Mouse (Mus musculus) embryonic facial prominence, embryonic 13.5 days (tissue): ENCODE results near the gene Gnat2. TPM values are rescaled to one million over a fixed set of nuclear protein-coding genes. Genes with fewer than 3 reads are reported as not detected.

Source experiments
- ATAC-seq: fragments of 200-750 bp; cut with Nextera tagmentation; 2 replicates; pipeline ENCODE4 v1.8.0; 2017; ENCODE audit warnings: low read depth; ENCODE audit not compliant: insufficient number of reproducible peaks, insufficient read depth, low FRiP score, low TSS enrichment
- H3K27ac ChIP-seq: fragments of 300-500 bp; sonication (generic); 2 replicates; pipeline ENCODE4 v1.5.1; 2015; ENCODE audit warnings: moderate library complexity, mild to moderate bottlenecking, inconsistent platforms
- H3K27me3 ChIP-seq: fragments of 300-500 bp; sonication (generic); 2 replicates; pipeline ENCODE4 v1.6.1; 2015; ENCODE audit warnings: mild to moderate bottlenecking, inconsistent platforms
- H3K36me3 ChIP-seq: fragments of 300-500 bp; sonication (generic); 2 replicates; pipeline ENCODE4 v1.6.1; 2015; ENCODE audit warnings: mild to moderate bottlenecking, inconsistent platforms
- H3K4me1 ChIP-seq: fragments of 300-500 bp; sonication (generic); 2 replicates; pipeline ENCODE4 v1.6.1; 2015; ENCODE audit warnings: inconsistent platforms
- H3K4me2 ChIP-seq: fragments of 300-500 bp; sonication (generic); 2 replicates; pipeline ENCODE4 v1.6.1; 2015; ENCODE audit warnings: moderate library complexity, mild to moderate bottlenecking, inconsistent platforms
- H3K4me3 ChIP-seq: fragments of 300-500 bp; sonication (generic); 2 replicates; pipeline ENCODE4 v1.5.1; 2015; ENCODE audit warnings: mild to moderate bottlenecking, inconsistent platforms
- H3K9ac ChIP-seq: fragments of 300-500 bp; sonication (generic); 2 replicates; pipeline ENCODE4 v1.6.1; 2015; ENCODE audit warnings: mild to moderate bottlenecking, inconsistent platforms
- H3K9me3 ChIP-seq: fragments of 300-500 bp; sonication (generic); 2 replicates; pipeline ENCODE4 v1.6.1; 2016; ENCODE audit warnings: inconsistent platforms
- WGBS: fragments of 180-500 bp; shearing (Covaris S2); methylation state at CpG from one replicate; pipeline ENCODE4 v1.1.7; 2015; ENCODE audit warnings: mixed read lengths; 5-methylcytosine and 5-hydroxymethylcytosine counted together
- polyA plus RNA-seq: library from polyadenylated mRNA; unstranded; fragments of >200 nt; fragmentation: Nextera tagmentation; extraction: Ambion mirVana; gene quantifications from 2 replicates; pipeline ENCODE4 v1.2.1, GENCODE M21; 2015

Gnat2 gene
- polyA plus RNA-seq, 1 experiment from 2014 or later: 0.83 TPM

DNA sequence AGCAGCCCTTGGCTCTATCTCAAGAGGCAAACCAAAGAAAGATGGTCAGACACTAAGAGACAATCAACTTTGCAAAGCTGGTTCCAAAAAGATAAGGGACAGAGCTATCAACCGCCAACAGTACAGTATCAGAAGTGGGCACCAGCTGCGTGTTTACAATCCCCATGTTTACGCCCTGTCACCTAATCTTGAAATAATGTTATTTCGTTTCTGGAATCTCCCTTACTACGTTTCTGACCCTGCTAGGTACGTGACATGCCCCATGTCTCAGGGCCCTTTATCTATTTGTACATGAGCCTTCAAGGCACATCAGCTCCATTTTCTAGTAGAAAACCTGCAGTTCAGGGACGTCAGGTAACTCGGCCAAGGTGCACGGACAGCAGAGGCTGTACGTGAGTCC lies 4.1 kb downstream of the Gnat2 start:
- ATAC-seq: no peak
- Histone ChIP-seq H3K36me3 (no peaks in the 10 kb centered on the region), H3K4me1 (no peaks in the 10 kb centered on the region), H3K27ac (no peak overlapping the region), H3K4me2 (no peak overlapping the region), H3K4me3 (no peak overlapping the region), H3K9me3 (no peaks in the 10 kb centered on the region), H3K27me3 (no peaks in the 10 kb centered on the region), H3K9ac (no peak overlapping the region)
- 85% methylated on average over 10 of the region's 10 CpGs for WGBS

DNA sequence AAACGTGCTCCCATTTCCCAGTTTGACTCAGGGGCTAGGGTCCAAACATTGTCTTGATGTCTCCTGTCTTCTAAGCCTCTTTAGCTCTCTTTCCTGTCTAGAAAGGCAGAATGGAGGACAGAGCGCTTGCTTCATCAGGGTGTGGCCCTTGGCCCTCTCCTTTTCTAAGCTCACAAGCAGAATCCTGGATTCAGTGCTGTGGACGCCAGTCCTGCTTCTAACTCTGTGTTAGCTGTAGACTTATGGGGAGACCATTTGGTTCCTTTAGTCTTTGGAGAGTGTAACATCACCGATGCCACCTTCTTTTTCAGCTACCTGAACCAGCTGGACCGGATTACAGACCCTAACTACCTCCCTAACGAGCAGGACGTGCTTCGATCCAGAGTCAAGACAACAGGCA lies 5.1 kb downstream of the Gnat2 start:
- no peak for ATAC-seq
- 72% methylated on average over 8 of the region's 8 CpGs for WGBS
- Histone ChIP-seq H3K4me3 (no peak overlapping the region), H3K27ac (no peak overlapping the region), H3K27me3 (no peaks in the 10 kb centered on the region), H3K4me2 (no peak overlapping the region), H3K9me3 (no peaks in the 10 kb centered on the region), H3K9ac (no peak overlapping the region), H3K36me3 (no peaks in the 10 kb centered on the region), H3K4me1 (no peaks in the 10 kb centered on the region)

DNA sequence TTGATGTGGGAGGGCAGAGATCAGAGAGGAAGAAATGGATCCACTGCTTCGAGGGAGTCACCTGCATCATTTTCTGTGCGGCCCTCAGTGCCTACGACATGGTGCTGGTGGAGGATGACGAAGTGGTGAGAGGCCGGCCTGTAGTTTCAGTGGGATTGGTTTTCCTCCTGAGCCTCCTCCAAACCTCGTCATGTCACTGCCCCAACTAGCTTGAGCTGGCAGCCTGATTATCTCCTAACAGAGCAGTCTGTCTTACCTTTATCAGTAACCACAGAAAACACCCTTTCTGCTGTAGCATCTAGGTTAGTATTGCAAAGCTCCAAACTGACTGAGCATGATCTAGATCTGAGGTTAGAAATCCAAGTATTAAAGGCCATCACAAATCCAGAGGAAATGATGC lies 5.7 kb downstream of the Gnat2 start:
- H3K4me2 ChIP-seq: no peak overlapping the region
- H3K4me3 ChIP-seq: no peak overlapping the region
- H3K27me3 ChIP-seq: no peaks in the 10 kb centered on the region
- 78% methylated on average over 6 of the region's 6 CpGs for WGBS
- H3K9ac ChIP-seq: no peak overlapping the region
- H3K9me3 ChIP-seq: no peaks in the 10 kb centered on the region
- ATAC-seq: no peak
- no peak overlapping the region for H3K27ac ChIP-seq
- no peaks in the 10 kb centered on the region for H3K4me1 ChIP-seq
- no peaks in the 10 kb centered on the region for H3K36me3 ChIP-seq

DNA sequence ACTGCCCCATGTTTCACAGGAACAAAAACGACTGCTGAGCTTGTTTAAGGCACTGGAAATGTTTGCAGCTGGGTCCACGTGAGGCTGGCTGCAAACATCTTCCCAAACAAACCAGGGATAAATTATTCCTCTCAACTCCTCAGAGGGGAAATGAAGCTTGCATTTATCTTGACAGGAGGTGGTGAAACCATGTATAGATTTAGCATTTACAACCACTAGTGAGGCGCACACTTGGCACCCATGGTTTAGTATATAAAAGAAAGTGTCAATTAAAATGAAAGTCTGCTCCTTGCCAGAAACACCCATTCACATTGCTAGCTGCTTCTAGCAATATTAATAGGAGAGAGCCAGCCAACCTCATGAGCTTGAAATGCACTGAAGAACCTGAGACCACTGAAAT lies 9.0 kb downstream of the Gnat2 start:
- ATAC-seq: no peak
- Histone ChIP-seq H3K27ac (no peak overlapping the region), H3K27me3 (no peaks in the 10 kb centered on the region), H3K4me2 (no peak overlapping the region), H3K36me3 (peaks cover 4% of the 10 kb centered on the region; the same call in 1 of the 2 replicates), H3K9ac (no peak overlapping the region), H3K9me3 (no peaks in the 10 kb centered on the region), H3K4me1 (no peaks in the 10 kb centered on the region), H3K4me3 (no peak overlapping the region)
- WGBS: 47% methylated on average over 3 of the region's 3 CpGs

DNA sequence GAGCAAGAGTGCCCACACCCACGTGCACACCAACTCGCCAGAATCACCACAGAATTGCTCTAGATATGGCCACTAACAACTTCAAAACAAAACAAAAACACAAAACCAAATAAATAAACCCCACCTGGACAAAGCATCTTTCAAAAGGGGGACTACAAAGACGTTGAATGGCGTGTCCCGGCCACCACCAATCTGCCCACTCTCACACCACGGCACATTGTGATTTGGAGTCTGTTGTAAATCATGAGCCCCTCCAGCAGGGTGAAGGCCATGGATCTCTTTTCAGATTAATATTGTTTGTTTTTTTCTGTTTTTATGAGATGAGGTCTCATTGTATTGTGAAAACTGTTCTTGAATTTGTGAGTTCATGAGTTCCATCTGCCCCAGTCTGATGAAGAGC lies 9.5 kb downstream of the Gnat2 start:
- no peaks in the 10 kb centered on the region for H3K9me3 ChIP-seq
- H3K27me3 ChIP-seq: no peaks in the 10 kb centered on the region
- ATAC-seq: no peak
- no peaks in the 10 kb centered on the region for H3K4me1 ChIP-seq
- H3K4me3 ChIP-seq: no peak overlapping the region
- H3K4me2 ChIP-seq: no peak overlapping the region
- no peak overlapping the region for H3K9ac ChIP-seq
- WGBS: 85% methylated on average over 6 of the region's 6 CpGs
- H3K36me3 ChIP-seq: peaks cover 4% of the 10 kb centered on the region; the same call in 1 of the 2 replicates
- H3K27ac ChIP-seq: no peak overlapping the region

DNA sequence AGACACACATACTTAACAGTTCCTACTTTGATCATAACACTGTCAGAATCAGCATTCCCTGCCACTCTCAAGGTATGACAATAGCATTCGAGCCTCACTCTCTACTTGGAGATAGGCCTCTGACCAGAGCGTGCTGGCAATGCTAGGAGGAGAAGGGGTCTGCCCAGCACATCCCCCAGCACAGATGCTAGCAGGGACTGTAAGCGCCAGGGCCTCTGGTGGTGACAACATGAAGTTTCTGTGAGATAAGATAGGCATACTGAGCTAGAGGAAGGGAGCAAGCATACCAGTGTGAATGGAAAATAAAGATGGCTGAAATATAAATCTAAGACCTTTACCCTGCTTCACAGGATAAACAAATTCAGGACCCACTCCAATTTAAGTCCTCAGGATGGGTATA lies 12.7 kb downstream of the Gnat2 start:
- Histone ChIP-seq H3K4me2 (no peak overlapping the region), H3K9ac (no peak overlapping the region), H3K4me3 (no peak overlapping the region), H3K4me1 (no peaks in the 10 kb centered on the region), H3K27ac (no peak overlapping the region), H3K36me3 (peaks cover 30% of the 10 kb centered on the region), H3K9me3 (no peaks in the 10 kb centered on the region), H3K27me3 (no peaks in the 10 kb centered on the region)
- ATAC-seq: no peak
- 91% methylated on average over 3 of the region's 3 CpGs for WGBS

DNA sequence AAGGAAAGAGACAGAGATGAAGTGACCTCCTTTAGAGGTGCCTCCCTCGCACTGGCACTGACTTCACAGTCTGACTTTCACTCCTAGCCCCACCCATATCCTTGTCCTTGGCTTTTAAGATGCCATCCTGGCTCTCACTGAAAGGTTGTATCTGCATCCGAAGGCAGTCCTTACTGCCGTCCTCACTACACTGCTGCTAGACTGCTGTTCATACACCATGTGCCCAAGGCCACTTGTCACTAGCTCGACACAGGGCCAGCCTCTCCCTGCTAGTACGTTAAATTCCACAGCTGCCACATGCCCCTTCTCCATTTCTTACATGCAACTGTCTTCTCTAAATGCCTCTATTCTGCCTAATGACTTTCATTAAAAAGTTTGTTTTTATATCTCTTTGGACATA lies 18.7 kb downstream of the Gnat2 start:
- Histone ChIP-seq H3K36me3 (peaks cover 69% of the 10 kb centered on the region), H3K4me3 (no peak overlapping the region), H3K9ac (no peak overlapping the region), H3K27me3 (no peaks in the 10 kb centered on the region), H3K4me2 (no peak overlapping the region), H3K27ac (no peak overlapping the region), H3K9me3 (no peaks in the 10 kb centered on the region), H3K4me1 (no peaks in the 10 kb centered on the region)
- 92% methylated on average over 5 of the region's 5 CpGs for WGBS
- ATAC-seq: no peak

DNA sequence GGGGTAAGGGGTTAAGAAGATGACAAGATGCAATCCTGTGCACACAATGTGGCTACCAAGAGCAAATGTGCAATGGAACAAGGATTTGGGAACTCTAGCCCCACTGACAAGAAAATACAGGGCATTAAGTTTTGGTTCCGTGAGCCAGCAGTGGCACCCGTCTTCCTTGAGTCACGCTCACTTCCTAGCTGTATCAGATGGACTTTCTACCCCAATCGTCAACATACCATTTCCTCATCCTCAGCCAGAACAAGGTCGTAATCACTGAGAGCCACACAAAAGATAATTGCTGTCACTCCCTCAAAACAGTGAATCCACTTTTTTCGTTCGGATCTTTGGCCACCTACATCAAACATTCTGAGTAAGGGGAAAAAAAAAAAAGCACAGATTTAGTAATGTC lies 19.7 kb downstream of the Gnat2 start:
- no peak overlapping the region for H3K9ac ChIP-seq
- no peak overlapping the region for H3K4me3 ChIP-seq
- H3K4me2 ChIP-seq: no peak overlapping the region
- no peak for ATAC-seq
- no peak overlapping the region for H3K27ac ChIP-seq
- no peaks in the 10 kb centered on the region for H3K27me3 ChIP-seq
- H3K9me3 ChIP-seq: no peaks in the 10 kb centered on the region
- peaks cover 72% of the 10 kb centered on the region for H3K36me3 ChIP-seq
- H3K4me1 ChIP-seq: no peaks in the 10 kb centered on the region
- 85% methylated on average over 7 of the region's 7 CpGs for WGBS

DNA sequence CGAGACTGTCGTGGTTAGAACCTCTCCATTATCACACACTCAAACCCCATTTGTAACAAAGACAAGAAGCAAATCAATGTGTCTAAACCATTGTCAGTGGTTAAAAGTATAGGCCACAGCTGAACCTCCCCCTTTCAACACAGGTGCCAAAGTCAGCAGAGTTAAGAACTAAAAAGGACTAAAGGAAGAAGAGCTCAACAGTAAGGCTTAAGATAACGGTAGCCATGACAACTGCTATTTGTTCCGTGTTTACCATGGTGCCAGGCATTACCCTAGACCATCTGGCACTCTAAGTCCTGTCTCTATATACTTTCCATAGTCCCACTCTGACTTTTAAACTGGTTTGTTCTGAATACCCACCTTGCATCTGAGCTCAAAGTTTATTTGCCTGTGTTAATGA lies 20.1 kb downstream of the Gnat2 start:
- 87% methylated on average over 4 of the region's 4 CpGs for WGBS
- no peak overlapping the region for H3K4me3 ChIP-seq
- H3K9ac ChIP-seq: no peak overlapping the region
- no peak overlapping the region for H3K27ac ChIP-seq
- no peaks in the 10 kb centered on the region for H3K27me3 ChIP-seq
- no peak for ATAC-seq
- H3K9me3 ChIP-seq: no peaks in the 10 kb centered on the region
- H3K36me3 ChIP-seq: peaks cover 75% of the 10 kb centered on the region
- no peak overlapping the region for H3K4me2 ChIP-seq
- H3K4me1 ChIP-seq: no peaks in the 10 kb centered on the region

DNA sequence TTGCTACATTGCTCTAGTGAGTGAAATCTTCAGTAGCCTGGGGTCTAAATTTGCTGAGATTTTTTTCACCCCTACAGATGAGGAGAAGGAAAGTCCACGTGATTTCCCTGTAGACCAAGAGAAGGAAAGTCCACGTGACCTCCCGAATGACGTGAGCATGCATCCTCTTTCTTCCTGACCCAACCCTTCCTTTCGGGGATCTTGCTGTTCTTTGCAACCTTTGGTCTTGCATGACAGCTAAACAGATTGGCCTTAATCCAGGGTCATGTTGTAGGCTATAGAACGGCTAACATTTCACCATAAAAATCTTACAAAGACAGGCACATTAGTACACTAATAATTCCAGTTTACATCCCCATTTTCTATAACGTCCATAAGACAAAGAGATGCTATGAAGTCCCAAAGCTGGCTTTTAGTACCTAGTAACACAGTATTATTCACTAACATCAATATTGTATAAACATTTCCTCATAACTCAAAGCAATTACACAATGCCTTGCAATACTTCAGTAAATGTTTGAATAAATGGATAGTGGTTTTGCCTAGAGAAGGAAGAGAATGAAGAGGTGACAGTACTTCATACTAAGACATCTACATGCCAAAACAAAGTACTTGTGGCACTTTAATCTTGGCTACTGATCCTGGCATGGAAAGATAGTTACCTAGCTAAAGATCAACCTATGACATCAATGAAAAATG lies 21.2 kb downstream of the Gnat2 start:
- Histone ChIP-seq H3K4me3 (no peak overlapping the region), H3K9me3 (no peaks in the 10 kb centered on the region), H3K9ac (no peak overlapping the region), H3K36me3 (peaks cover 74% of the 10 kb centered on the region), H3K27me3 (no peaks in the 10 kb centered on the region), H3K4me1 (no peaks in the 10 kb centered on the region), H3K4me2 (no peak overlapping the region), H3K27ac (no peak overlapping the region)
- 90% methylated on average over 7 of the region's 7 CpGs for WGBS
- ATAC-seq: no peak

DNA sequence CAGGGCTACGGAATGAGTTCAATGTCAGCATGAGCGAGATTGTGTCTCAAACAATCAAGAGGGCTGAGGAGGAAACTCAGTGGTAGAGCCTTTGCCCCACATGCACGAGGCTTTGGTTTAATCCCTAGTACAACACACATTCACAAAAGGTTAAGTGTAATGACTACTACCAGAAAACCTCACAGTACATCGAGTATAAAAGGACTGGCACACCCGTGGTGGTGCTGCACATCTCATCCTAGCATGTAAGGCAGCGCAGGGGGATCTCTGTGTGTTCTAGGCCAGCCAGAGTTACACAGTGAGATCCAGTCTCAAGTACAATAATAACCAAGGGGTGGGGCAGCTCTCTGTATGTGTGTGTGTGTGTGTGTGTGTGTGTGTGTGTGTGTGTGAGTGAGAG lies 24.9 kb downstream of the Gnat2 start:
- Histone ChIP-seq H3K27ac (no peak overlapping the region), H3K4me1 (no peaks in the 10 kb centered on the region), H3K36me3 (peaks cover 69% of the 10 kb centered on the region), H3K9me3 (no peaks in the 10 kb centered on the region), H3K9ac (no peak overlapping the region), H3K4me2 (no peak overlapping the region), H3K27me3 (no peaks in the 10 kb centered on the region), H3K4me3 (no peak overlapping the region)
- 91% methylated on average over 6 of the region's 6 CpGs for WGBS
- ATAC-seq: no peak

DNA sequence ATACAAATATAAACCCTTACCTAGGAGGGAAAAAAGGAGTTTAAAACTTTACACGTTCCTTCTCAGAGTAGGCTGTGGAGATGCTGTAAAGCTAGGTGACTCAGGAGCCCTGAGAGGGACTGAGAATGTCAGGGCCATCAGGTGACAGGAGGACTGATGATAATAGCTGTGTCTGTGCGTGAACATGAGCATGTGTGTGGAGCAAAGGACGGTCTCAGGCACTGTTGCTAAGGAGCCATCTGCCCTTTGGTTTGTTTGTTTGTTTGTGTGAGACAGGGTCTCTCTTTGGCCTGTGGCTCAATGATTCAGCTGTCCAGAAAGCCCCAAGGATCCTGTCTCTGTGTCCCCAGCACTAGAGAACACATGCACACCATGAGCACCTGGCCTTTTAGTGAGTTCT lies 28.5 kb downstream of the Gnat2 start:
- H3K4me1 ChIP-seq: no peaks in the 10 kb centered on the region
- no peak overlapping the region for H3K4me3 ChIP-seq
- H3K27me3 ChIP-seq: no peaks in the 10 kb centered on the region
- no peak overlapping the region for H3K27ac ChIP-seq
- no peaks in the 10 kb centered on the region for H3K9me3 ChIP-seq
- no peak overlapping the region for H3K4me2 ChIP-seq
- no peak for ATAC-seq
- H3K9ac ChIP-seq: no peak overlapping the region
- 96% methylated on average over 3 of the region's 3 CpGs for WGBS
- peaks cover 55% of the 10 kb centered on the region for H3K36me3 ChIP-seq
